8 mouse cellular contexts compared by ENCODE assay signal in the genomic region with DNA sequence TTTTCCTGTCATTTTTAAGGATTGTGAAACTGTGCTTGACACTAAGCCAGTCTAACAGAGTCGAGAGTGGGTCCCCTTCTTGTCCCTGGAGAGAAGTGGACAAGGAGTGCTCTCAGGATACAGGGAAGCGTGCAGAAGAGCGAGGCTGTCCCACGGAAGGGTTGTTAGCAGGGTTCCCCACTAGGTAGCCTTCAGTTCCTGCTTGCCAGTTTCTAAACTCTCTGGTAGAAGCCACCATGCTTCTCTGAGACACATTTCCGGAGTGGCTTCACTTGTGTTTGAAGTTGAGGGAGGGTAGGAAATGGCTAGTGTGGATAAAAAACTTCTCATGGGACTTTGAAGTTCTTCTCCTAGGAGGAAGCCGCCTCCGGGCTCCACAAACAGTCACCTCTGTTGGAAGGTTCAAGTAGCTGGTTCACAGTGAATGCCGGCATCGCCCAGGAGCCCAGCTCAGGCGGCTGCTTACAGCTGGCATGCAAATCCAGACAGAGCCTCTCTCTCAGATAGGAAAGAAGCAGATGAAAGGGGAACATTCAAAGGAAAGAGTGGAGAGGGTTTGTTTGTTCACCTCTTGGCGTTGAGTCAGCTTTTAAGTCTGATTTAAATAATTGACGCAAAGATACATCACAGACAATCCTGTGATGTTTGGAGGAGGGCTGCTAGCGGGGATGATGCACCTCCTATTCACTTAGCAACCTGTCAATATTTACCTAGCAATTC. TPM values are rescaled to one million over a fixed set of nuclear protein-coding genes. Genes with fewer than 3 reads are reported as not detected.
DNase-seq lines count a peak whose midpoint lies in the region; ATAC-seq and TF ChIP-seq lines count a peak whose summit lies in the region.

No protein-coding gene starts in this region.

- DNase-seq in kidney, adult 2 months: peak; percentile 25
- no peak for DNase-seq in kidney, postnatal 25 days
- DNase-seq in ZHBTc4 (ENCODE audit: low read depth, low spot score): peak; percentile 63
- no peak for DNase-seq in limb, embryonic 10.5 days (ENCODE audit: low spot score)
- DNase-seq in right cerebral cortex, adult 18-20 months: no peak
- DNase-seq in cerebellum, postnatal 25 days: no peak

- WGBS in kidney, adult 2 months: 50% methylated on average over 13 of the region's 13 CpGs
- 52% methylated on average over 13 of the region's 13 CpGs for WGBS in midbrain, embryonic 13.5 days
- WGBS in limb, embryonic 10.5 days: 45% methylated on average over 13 of the region's 13 CpGs

- no peak overlapping the region for H3K4me3 ChIP-seq in kidney, adult 2 months (ENCODE audit: insufficient read depth, low read depth, low read length)
- no peak overlapping the region for H3K4me3 ChIP-seq in midbrain, embryonic 13.5 days (replicated peaks)
- no peak overlapping the region for H3K4me3 ChIP-seq in limb, embryonic 10.5 days

- peak; percentile 70 for ATAC-seq in granulocyte monocyte progenitor cell, adult 5-6 weeks (replicated peaks; ENCODE audit: poor library complexity, severe bottlenecking)
- peak; percentile 66 for ATAC-seq in midbrain, embryonic 13.5 days

- no peak overlapping the region for H3K27ac ChIP-seq in kidney, adult 2 months (ENCODE audit: insufficient read depth, low read depth, low read length)
- H3K27ac ChIP-seq in midbrain, embryonic 13.5 days: peak overlapping the region; percentile 74
- no peak overlapping the region for H3K27ac ChIP-seq in limb, embryonic 10.5 days

- H3K27me3 ChIP-seq in kidney, adult 2 months (replicated peaks; ENCODE audit: control insufficient read depth, insufficient read depth, low read length): no peaks in the 10 kb centered on the region
- no peaks in the 10 kb centered on the region for H3K27me3 ChIP-seq in midbrain, embryonic 13.5 days
- no peaks in the 10 kb centered on the region for H3K27me3 ChIP-seq in limb, embryonic 10.5 days (ENCODE audit: low read depth, poor library complexity, severe bottlenecking)

- TF ChIP-seq POLR2A in kidney, adult 2 months (IDR thresholded peaks at IDR 0.05; ENCODE audit: low read depth, low read length): no peak

- no peaks in the 10 kb centered on the region for H3K36me3 ChIP-seq in kidney, adult 2 months (ENCODE audit: control insufficient read depth, insufficient read depth, low read length)
- H3K36me3 ChIP-seq in midbrain, embryonic 13.5 days: peaks cover 27% of the 10 kb centered on the region
- H3K36me3 ChIP-seq in limb, embryonic 10.5 days: peaks cover 38% of the 10 kb centered on the region

- peaks cover 35% of the 10 kb centered on the region for H3K4me1 ChIP-seq in kidney, adult 2 months (ENCODE audit: control insufficient read depth, insufficient read depth, low read length)
- peaks cover 35% of the 10 kb centered on the region for H3K4me1 ChIP-seq in midbrain, embryonic 13.5 days (replicated peaks)
- H3K4me1 ChIP-seq in limb, embryonic 10.5 days: peaks cover 17% of the 10 kb centered on the region

- TF ChIP-seq CTCF in kidney, adult 2 months (conservative IDR thresholded peaks at IDR 0.05; ENCODE audit: insufficient read depth, insufficient read length, low read depth, low read length): no peak

- no peak overlapping the region for H3K4me2 ChIP-seq in midbrain, embryonic 13.5 days (replicated peaks)

- no peaks in the 10 kb centered on the region for H3K9me3 ChIP-seq in midbrain, embryonic 13.5 days
- no peaks in the 10 kb centered on the region for H3K9me3 ChIP-seq in limb, embryonic 10.5 days (replicated peaks)

- H3K9ac ChIP-seq in midbrain, embryonic 13.5 days (replicated peaks): no peak overlapping the region

RNA-seq across cellular contexts. Expression of a gene that starts 27.6 kb away (rescaled TPM):
- polyA plus RNA-seq in kidney, adult 2 months (2012; rRNA removed): 29.4 and 33.3 TPM in 2 replicates
- total RNA-seq in granulocyte monocyte progenitor cell, adult 5-6 weeks (2014; fragmentation: Nextera tagmentation): 55.3 and 56.0 TPM in 2 replicates
- 33.3 and 33.4 TPM in 2 replicates for total RNA-seq in granulocyte monocyte progenitor cell, adult 5-6 weeks (2017)
- 16.4 and 16.5 TPM in 2 replicates for polyA plus RNA-seq in midbrain, embryonic 13.5 days (2015; fragmentation: Nextera tagmentation; extraction: Ambion mirVana)
- 6.3 and 7.0 TPM in 2 replicates for polyA plus RNA-seq in limb, embryonic 10.5 days (2016; fragmentation: Nextera tagmentation; extraction: Ambion mirVana)

Comparison
In these comparisons a context has a peak if more than half of its experiments do, and no peak if none do; other contexts are left out.
1. DNase-seq: peak in kidney, adult 2 months (single experiment) and ZHBTc4 (single experiment); none in kidney, postnatal 25 days (0 of 2), limb, embryonic 10.5 days (single experiment), right cerebral cortex, adult 18-20 months (single experiment) and cerebellum, postnatal 25 days (0 of 2).